Mouse (Mus musculus): ENCODE data around the gene Tspan17. TPM values are rescaled to one million over a fixed set of nuclear protein-coding genes. Genes with fewer than 3 reads are reported as not detected.

Tspan17 gene
- polyA plus RNA-seq, 1 experiment from 2014 or later = 137 TPM

- no peak for ATAC-seq (ENCODE audit: low FRiP score)
- no peak overlapping the region for H3K4me2 ChIP-seq
- peaks cover 26% of the 10 kb centered on the region for H3K27me3 ChIP-seq (replicated peaks)
- no peak overlapping the region for H3K4me3 ChIP-seq (replicated peaks)
- peaks cover 21% of the 10 kb centered on the region for H3K4me1 ChIP-seq
- H3K9me3 ChIP-seq (replicated peaks) = no peaks in the 10 kb centered on the region
- 75% methylated on average over 16 of the region's 16 CpGs for WGBS
- no peaks in the 10 kb centered on the region for H3K36me3 ChIP-seq
- H3K9ac ChIP-seq (replicated peaks) = no peak overlapping the region
- H3K27ac ChIP-seq (replicated peaks) = no peak overlapping the region
These were observed 4.9 kb downstream of the Tspan17 start for GRCm38 (mm10) chr13:54794002-54794577.

GRCm38 (mm10) chr13:54794843-54795242 lies 5.7 kb downstream of the Tspan17 start:
- Histone ChIP-seq H3K27me3 (replicated peaks) (peaks cover 26% of the 10 kb centered on the region), H3K9ac (replicated peaks) (no peak overlapping the region)
- WGBS = 56% methylated on average over 5 of the region's 5 CpGs

GRCm38 (mm10) chr13:54797356-54797755 lies 8.2 kb downstream of the Tspan17 start:
- Histone ChIP-seq H3K27ac (replicated peaks) (no peak overlapping the region), H3K9ac (replicated peaks) (no peak overlapping the region), H3K4me2 (no peak overlapping the region), H3K36me3 (no peaks in the 10 kb centered on the region), H3K9me3 (replicated peaks) (no peaks in the 10 kb centered on the region), H3K4me1 (no peaks in the 10 kb centered on the region), H3K27me3 (replicated peaks) (peaks cover 15% of the 10 kb centered on the region), H3K4me3 (replicated peaks) (no peak overlapping the region)
- no peak for ATAC-seq (ENCODE audit: low FRiP score)
- 42% methylated on average over 4 of the region's 4 CpGs for WGBS

More at GRCm38 (mm10) chr13:54794843-54795242, 5.7 kb downstream of the Tspan17 start:
- no peak overlapping the region for H3K27ac ChIP-seq (replicated peaks)
- H3K9me3 ChIP-seq (replicated peaks) = no peaks in the 10 kb centered on the region
- no peaks in the 10 kb centered on the region for H3K36me3 ChIP-seq
- H3K4me2 ChIP-seq = no peak overlapping the region
- H3K4me1 ChIP-seq = peaks cover 14% of the 10 kb centered on the region
- no peak for ATAC-seq (ENCODE audit: low FRiP score)
- H3K4me3 ChIP-seq (replicated peaks) = no peak overlapping the region

DNA sequence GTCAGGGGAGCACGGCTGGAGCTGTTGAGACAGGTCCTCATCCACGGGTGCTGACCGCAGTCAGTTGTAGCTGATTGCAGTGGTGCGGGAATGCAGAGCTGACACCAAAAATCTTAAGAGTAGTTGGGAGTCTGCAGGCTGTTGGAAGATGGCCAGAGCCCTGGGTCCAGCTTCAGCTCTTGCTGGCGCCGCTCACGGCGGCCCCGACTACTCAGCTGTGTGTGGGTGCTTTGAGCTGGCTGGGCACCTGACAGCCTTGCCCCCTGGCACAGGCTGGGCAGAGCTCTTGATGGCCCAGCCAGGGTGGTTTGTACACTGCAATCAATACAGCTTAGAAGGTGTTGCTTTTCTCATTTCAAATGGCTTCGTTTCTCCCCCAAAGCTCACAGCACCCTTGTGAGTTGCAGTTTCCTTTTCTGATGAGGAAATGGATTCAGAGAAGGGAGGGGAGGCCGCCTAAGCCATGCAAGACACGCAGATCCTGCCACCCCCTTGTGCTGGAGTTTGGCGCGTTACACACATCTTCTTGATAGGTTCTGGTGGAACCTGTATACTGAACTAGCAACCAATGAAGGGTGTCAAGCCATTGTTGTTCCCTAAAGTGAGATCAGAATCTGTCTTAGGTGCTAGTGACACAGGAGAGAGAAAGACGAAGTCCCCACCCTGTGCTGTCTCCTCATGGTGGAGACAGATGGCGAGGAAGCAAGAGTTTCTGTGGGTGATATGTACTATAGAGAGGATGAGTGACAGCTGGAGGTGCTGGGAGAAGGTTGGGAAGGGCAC lies 8.9 kb downstream of the Tspan17 start:
- Histone ChIP-seq H3K9ac (replicated peaks) (no peak overlapping the region), H3K36me3 (no peaks in the 10 kb centered on the region), H3K4me2 (no peak overlapping the region), H3K4me1 (no peaks in the 10 kb centered on the region), H3K9me3 (replicated peaks) (no peaks in the 10 kb centered on the region), H3K4me3 (replicated peaks) (no peak overlapping the region), H3K27me3 (replicated peaks) (peaks cover 12% of the 10 kb centered on the region), H3K27ac (replicated peaks) (no peak overlapping the region)
- ATAC-seq (ENCODE audit: low FRiP score) = no peak
- WGBS = 82% methylated on average over 16 of the region's 16 CpGs

GRCm38 (mm10) chr13:54798740-54799139 lies 9.6 kb downstream of the Tspan17 start:
- Histone ChIP-seq H3K4me3 (replicated peaks) (no peak overlapping the region), H3K4me1 (no peaks in the 10 kb centered on the region), H3K27ac (replicated peaks) (no peak overlapping the region), H3K9ac (replicated peaks) (no peak overlapping the region), H3K9me3 (replicated peaks) (no peaks in the 10 kb centered on the region), H3K4me2 (no peak overlapping the region), H3K36me3 (no peaks in the 10 kb centered on the region), H3K27me3 (replicated peaks) (peaks cover 13% of the 10 kb centered on the region)
- ATAC-seq (ENCODE audit: low FRiP score) = no peak
- WGBS = 82% methylated on average over 10 of the region's 10 CpGs

DNA sequence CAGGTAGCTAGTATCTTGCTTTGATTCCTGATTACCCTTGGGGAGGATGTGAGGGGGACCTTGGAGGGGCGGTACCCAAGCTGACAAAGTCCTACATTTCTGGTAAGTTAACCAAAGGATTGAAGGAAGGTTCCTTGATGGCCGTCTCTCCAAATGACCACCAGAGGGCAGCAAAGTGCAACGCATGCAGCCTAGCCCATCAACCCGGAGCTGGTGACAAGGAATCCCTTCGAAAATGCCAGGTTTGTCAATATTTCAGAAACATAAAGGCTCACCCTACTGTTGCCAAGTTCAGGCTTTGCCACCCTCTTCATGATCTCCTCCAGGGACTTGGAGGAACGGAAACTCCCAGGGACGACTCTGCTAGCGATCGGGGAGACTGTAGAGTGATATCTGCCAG lies 10.5 kb downstream of the Tspan17 start:
- Histone ChIP-seq H3K27me3 (replicated peaks) (peaks cover 20% of the 10 kb centered on the region), H3K4me2 (peak overlapping the region; percentile 36), H3K27ac (replicated peaks) (no peak overlapping the region), H3K9me3 (replicated peaks) (no peaks in the 10 kb centered on the region), H3K36me3 (no peaks in the 10 kb centered on the region), H3K4me1 (no peaks in the 10 kb centered on the region), H3K4me3 (replicated peaks) (no peak overlapping the region), H3K9ac (replicated peaks) (no peak overlapping the region)
- no peak for ATAC-seq (ENCODE audit: low FRiP score)
- 24% methylated on average over 9 of the region's 9 CpGs for WGBS

- 71% methylated on average over 4 of the region's 4 CpGs for WGBS
These were observed 11.0 kb downstream of the Tspan17 start for GRCm38 (mm10) chr13:54800206-54800605.

DNA sequence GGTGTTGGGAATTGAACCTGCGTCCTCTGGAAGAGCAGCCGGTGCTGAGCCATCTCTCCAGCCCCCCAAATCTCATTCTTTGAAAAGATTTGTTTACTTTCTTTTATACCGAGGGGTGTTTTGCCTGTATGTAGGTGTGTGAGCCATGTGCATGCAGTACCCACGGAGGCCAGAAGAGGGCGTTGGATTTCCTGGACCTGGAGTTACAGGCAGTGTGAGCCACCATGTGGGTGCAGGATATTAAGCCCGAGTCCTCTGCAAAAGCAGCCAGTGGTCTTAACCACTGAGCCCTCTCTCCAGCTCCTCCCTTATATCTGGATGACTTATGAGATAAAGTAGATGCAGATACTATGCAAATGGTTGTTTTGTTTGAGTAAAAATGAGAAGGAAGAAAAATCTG lies 13.8 kb downstream of the Tspan17 start:
- no peak for ATAC-seq (ENCODE audit: low FRiP score)
- Histone ChIP-seq H3K9me3 (replicated peaks) (no peaks in the 10 kb centered on the region), H3K27me3 (replicated peaks) (peaks cover 18% of the 10 kb centered on the region), H3K4me1 (peaks cover 8% of the 10 kb centered on the region), H3K4me2 (no peak overlapping the region), H3K4me3 (replicated peaks) (no peak overlapping the region), H3K27ac (replicated peaks) (no peak overlapping the region), H3K9ac (replicated peaks) (no peak overlapping the region), H3K36me3 (no peaks in the 10 kb centered on the region)
- 84% methylated on average over 6 of the region's 6 CpGs for WGBS

More at GRCm38 (mm10) chr13:54800206-54800605, 11.0 kb downstream of the Tspan17 start:
- H3K27me3 ChIP-seq (replicated peaks) = peaks cover 20% of the 10 kb centered on the region
- no peak overlapping the region for H3K9ac ChIP-seq (replicated peaks)
- no peaks in the 10 kb centered on the region for H3K9me3 ChIP-seq (replicated peaks)
- H3K4me1 ChIP-seq = no peaks in the 10 kb centered on the region
- H3K4me3 ChIP-seq (replicated peaks) = no peak overlapping the region
- no peaks in the 10 kb centered on the region for H3K36me3 ChIP-seq
- H3K27ac ChIP-seq (replicated peaks) = no peak overlapping the region
- no peak overlapping the region for H3K4me2 ChIP-seq
- ATAC-seq (ENCODE audit: low FRiP score) = no peak

GRCm38 (mm10) chr13:54805134-54805838 lies 16.1 kb downstream of the Tspan17 start:
- H3K27me3 ChIP-seq (replicated peaks) = peaks cover 7% of the 10 kb centered on the region; the same call in 1 of the 2 replicates
- H3K9me3 ChIP-seq (replicated peaks) = no peaks in the 10 kb centered on the region
- H3K4me2 ChIP-seq = no peak overlapping the region
- no peak for ATAC-seq (ENCODE audit: low FRiP score)
- H3K36me3 ChIP-seq = no peaks in the 10 kb centered on the region
- 48% methylated on average over 21 of the region's 21 CpGs for WGBS
- peaks cover 8% of the 10 kb centered on the region for H3K4me1 ChIP-seq
- no peak overlapping the region for H3K9ac ChIP-seq (replicated peaks)
- no peak overlapping the region for H3K4me3 ChIP-seq (replicated peaks)
- H3K27ac ChIP-seq (replicated peaks) = no peak overlapping the region

DNA sequence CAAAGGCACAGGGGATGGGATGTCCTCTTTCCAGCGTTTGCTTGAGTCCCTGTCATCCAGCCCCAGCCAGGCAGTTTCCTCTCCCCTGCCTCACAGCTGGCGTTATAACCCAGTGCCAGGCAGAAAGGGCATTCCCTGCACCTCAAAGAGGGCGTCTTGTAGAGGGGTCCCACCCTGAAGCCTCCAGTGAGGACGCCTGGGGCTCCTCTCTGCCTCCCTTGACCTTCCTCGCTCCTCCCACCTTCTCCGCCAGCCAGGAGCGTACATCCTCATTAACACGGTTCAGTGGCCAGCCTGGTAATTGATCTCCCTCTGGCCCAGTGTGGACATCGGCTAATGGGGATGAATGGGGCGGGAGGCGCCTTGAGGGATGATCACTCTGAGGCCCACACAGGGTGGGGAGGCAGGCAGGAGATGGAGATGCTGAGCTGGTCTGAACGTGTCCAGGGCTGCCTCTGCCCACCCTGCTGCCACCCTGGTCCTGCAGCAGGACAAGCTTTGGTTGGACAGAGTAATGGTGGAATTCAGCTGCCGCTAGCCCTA lies 17.3 kb downstream of the Tspan17 start:
- Histone ChIP-seq H3K4me2 (no peak overlapping the region), H3K27ac (replicated peaks) (no peak overlapping the region), H3K36me3 (no peaks in the 10 kb centered on the region), H3K9ac (replicated peaks) (no peak overlapping the region), H3K9me3 (replicated peaks) (0 out of 2 replicates have a peak, but pooled peaks cover 3% of the 10 kb centered on the region), H3K4me1 (peaks cover 8% of the 10 kb centered on the region), H3K4me3 (replicated peaks) (no peak overlapping the region), H3K27me3 (replicated peaks) (peaks cover 7% of the 10 kb centered on the region; the same call in 1 of the 2 replicates)
- no peak for ATAC-seq (ENCODE audit: low FRiP score)
- 15% methylated on average over 13 of the region's 13 CpGs for WGBS

GRCm38 (mm10) chr13:54808067-54808466 lies 18.9 kb downstream of the Tspan17 start:
- ATAC-seq (ENCODE audit: low FRiP score) = no peak
- Histone ChIP-seq H3K36me3 (no peaks in the 10 kb centered on the region), H3K4me2 (no peak overlapping the region), H3K4me3 (replicated peaks) (no peak overlapping the region), H3K9ac (replicated peaks) (no peak overlapping the region), H3K4me1 (peaks cover 8% of the 10 kb centered on the region), H3K27me3 (replicated peaks) (peaks cover 7% of the 10 kb centered on the region; the same call in 1 of the 2 replicates), H3K27ac (replicated peaks) (no peak overlapping the region), H3K9me3 (replicated peaks) (0 out of 2 replicates have a peak, but pooled peaks cover 3% of the 10 kb centered on the region)
- 74% methylated on average over 12 of the region's 12 CpGs for WGBS

All from neural tube, embryonic 15.5 days (tissue).